Mouse (Mus musculus) brain, embryonic 14.5 days (tissue): ENCODE measurements around the gene Tmem208.

Experiments
- CTCF ChIP-seq: fragments of 200-500 bp; IDR thresholded peaks from 2 replicates; pipeline ENCODE4 v1.5.1; 2012; ENCODE audit warnings: inconsistent platforms, mild to moderate bottlenecking, moderate library complexity, borderline replicate concordance; ENCODE audit not compliant: insufficient read depth, insufficient read length; ENCODE audit errors: extremely low read depth
- POLR2A ChIP-seq: fragments of 200-500 bp; IDR thresholded peaks from 2 replicates; pipeline ENCODE4 v1.6.1; 2012; ENCODE audit warnings: mild to moderate bottlenecking, inconsistent platforms, borderline replicate concordance; ENCODE audit not compliant: poor library complexity, insufficient read depth, insufficient read length, severe bottlenecking; ENCODE audit errors: extremely low read depth

- TF ChIP-seq POLR2A (no peak), CTCF (no peak)
These were observed 12.3 kb upstream of the Tmem208 start for GRCm38 (mm10) chr8:105313622-105314402.
